Mouse (Mus musculus) stomach, postnatal 0 days (tissue): ENCODE measurements around the gene Dop1b.

Source experiments
- CTCF ChIP-seq: IDR thresholded peaks from 2 replicates; pipeline ENCODE4 v1.5.1; 2016; ENCODE audit warnings: antibody characterized with exemption, low read depth, mild to moderate bottlenecking, moderate library complexity
- EP300 ChIP-seq: optimal IDR thresholded peaks from 2 replicates; pipeline ENCODE3; 2016; ENCODE audit warnings: antibody characterized with exemption

DNA sequence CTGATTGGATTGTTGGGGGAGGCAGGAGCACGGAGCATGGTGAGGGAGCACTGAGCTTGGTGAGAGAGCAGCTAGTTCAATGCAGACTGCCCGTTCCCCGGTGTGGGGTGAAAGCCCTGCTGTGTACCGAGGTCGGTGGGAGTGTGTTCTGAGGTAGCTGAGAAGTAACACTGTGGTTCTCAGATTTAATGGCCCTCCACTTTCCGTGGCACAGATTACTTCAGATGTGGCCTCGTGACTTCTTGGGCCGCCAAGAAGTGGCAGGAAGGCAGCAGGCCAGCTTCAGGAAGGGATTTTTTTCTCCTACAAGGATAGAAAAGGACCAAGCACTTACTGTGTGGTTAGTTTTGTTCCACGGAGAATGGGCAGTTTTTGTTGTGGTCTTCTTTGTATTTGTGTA is 17.0 kb downstream of the Dop1b start:
- TF ChIP-seq CTCF (no peak), EP300 (no peak)
